Mouse (Mus musculus) heart, embryonic 12.5 days (tissue): ENCODE measurements at regions not wholly inside any gene's neighbourhood (a gene's known extent, or its start where the extent isn't known, plus 50 kb on each side); places are given as distances from the start of the nearest gene placed in this dataset.
A peak's percentile ranks its signal among the peaks of the same experiment; 100 is the strongest.

Experiments
- ATAC-seq: fragments of 200-750 bp; cut with Nextera tagmentation; 2 replicates; pipeline ENCODE4 v1.8.0; 2017; ENCODE audit warnings: moderate TSS enrichment, moderate library complexity; ENCODE audit not compliant: insufficient number of reproducible peaks, low FRiP score
- H3K27ac ChIP-seq: fragments of 300-500 bp; sonication (generic); 2 replicates; pipeline ENCODE4 v1.5.1; 2016; ENCODE audit warnings: mild to moderate bottlenecking, moderate library complexity; ENCODE audit not compliant: poor library complexity, severe bottlenecking
- H3K27me3 ChIP-seq: fragments of 300-500 bp; sonication (generic); replicated peaks from 2 replicates; pipeline ENCODE4 v1.6.1; 2016; ENCODE audit warnings: mild to moderate bottlenecking, moderate library complexity
- H3K36me3 ChIP-seq: fragments of 300-500 bp; sonication (generic); 2 replicates; pipeline ENCODE4 v1.6.1; 2016; ENCODE audit warnings: mild to moderate bottlenecking, moderate library complexity
- H3K4me1 ChIP-seq: fragments of 300-500 bp; sonication (generic); replicated peaks from 2 replicates; pipeline ENCODE4 v1.6.1; 2016; ENCODE audit warnings: mild to moderate bottlenecking
- H3K4me2 ChIP-seq: fragments of 300-500 bp; sonication (generic); 2 replicates; pipeline ENCODE4 v1.6.1; 2016; ENCODE audit warnings: mild to moderate bottlenecking, moderate library complexity
- H3K4me3 ChIP-seq: fragments of 300-500 bp; sonication (generic); 2 replicates; pipeline ENCODE4 v1.5.1; 2016; ENCODE audit warnings: mild to moderate bottlenecking
- H3K9ac ChIP-seq: fragments of 300-500 bp; sonication (generic); 2 replicates; pipeline ENCODE4 v1.6.1; 2016; ENCODE audit warnings: mild to moderate bottlenecking, moderate library complexity
- H3K9me3 ChIP-seq: fragments of 300-500 bp; sonication (generic); replicated peaks from 2 replicates; pipeline ENCODE4 v1.6.1; 2016; ENCODE audit warnings: mild to moderate bottlenecking, moderate library complexity
- WGBS: fragments of 180-500 bp; shearing (Covaris S2); methylation state at CpG from one replicate; pipeline ENCODE4 v1.1.7; 2016; 5-methylcytosine and 5-hydroxymethylcytosine counted together

DNA sequence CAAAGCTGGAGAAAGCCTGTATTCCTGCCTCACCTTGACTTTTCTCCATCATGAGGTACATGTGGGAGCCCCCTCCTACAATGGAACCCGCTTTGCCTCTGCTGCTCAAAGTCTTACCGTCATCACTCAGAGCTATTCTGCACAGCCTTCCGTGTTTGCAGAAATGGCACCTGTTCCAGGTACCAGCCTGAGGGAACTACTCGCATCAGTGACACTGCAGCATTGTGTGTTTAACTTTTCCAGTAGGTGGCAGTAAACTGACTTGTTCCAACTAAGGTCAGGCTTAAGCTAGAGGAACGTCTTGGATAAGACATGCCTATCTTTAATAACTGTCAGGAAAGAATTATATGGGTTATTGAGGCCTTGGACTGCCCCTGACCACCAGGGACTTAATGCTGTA is 71.4 kb downstream of the Fam173b start:
- H3K27me3 ChIP-seq = no peaks in the 10 kb centered on the region
- no peak overlapping the region for H3K27ac ChIP-seq
- H3K9ac ChIP-seq = no peak overlapping the region
- no peaks in the 10 kb centered on the region for H3K36me3 ChIP-seq
- no peak overlapping the region for H3K4me3 ChIP-seq
- H3K9me3 ChIP-seq = no peaks in the 10 kb centered on the region
- 45% methylated on average over 5 of the region's 5 CpGs for WGBS
- no peaks in the 10 kb centered on the region for H3K4me1 ChIP-seq
- no peak overlapping the region for H3K4me2 ChIP-seq
- ATAC-seq = no peak

- Histone ChIP-seq H3K27me3 (no peaks in the 10 kb centered on the region), H3K36me3 (no peaks in the 10 kb centered on the region), H3K9ac (no peak overlapping the region), H3K9me3 (no peaks in the 10 kb centered on the region), H3K4me1 (no peaks in the 10 kb centered on the region), H3K27ac (no peak overlapping the region), H3K4me2 (no peak overlapping the region), H3K4me3 (no peak overlapping the region)
- 45% methylated on average over 7 of the region's 7 CpGs for WGBS
- no peak for ATAC-seq
Observed at GRCm38 (mm10) chr15:31676771-31677191, 75.1 kb downstream of the Fam173b start.

GRCm38 (mm10) chr15:31693109-31693508 is 91.5 kb downstream of the Fam173b start:
- Histone ChIP-seq H3K4me2 (no peak overlapping the region), H3K36me3 (no peaks in the 10 kb centered on the region), H3K4me1 (no peaks in the 10 kb centered on the region), H3K9me3 (no peaks in the 10 kb centered on the region), H3K9ac (no peak overlapping the region), H3K27ac (no peak overlapping the region), H3K27me3 (no peaks in the 10 kb centered on the region), H3K4me3 (no peak overlapping the region)
- 59% methylated on average over 3 of the region's 3 CpGs for WGBS
- no peak for ATAC-seq

GRCm38 (mm10) chr15:31694877-31695671 is 93.4 kb downstream of the Fam173b start:
- Histone ChIP-seq H3K36me3 (no peaks in the 10 kb centered on the region), H3K27ac (no peak overlapping the region), H3K27me3 (no peaks in the 10 kb centered on the region), H3K9me3 (no peaks in the 10 kb centered on the region), H3K4me2 (no peak overlapping the region), H3K4me3 (no peak overlapping the region), H3K4me1 (no peaks in the 10 kb centered on the region), H3K9ac (no peak overlapping the region)
- no peak for ATAC-seq
- WGBS = 74% methylated on average over 8 of the region's 8 CpGs

- Histone ChIP-seq H3K27ac (no peak overlapping the region), H3K4me2 (no peak overlapping the region)
- 74% methylated on average over 2 of the region's 2 CpGs for WGBS
Observed at GRCm38 (mm10) chr15:31703400-31703799, 101.7 kb downstream of the Fam173b start.

DNA sequence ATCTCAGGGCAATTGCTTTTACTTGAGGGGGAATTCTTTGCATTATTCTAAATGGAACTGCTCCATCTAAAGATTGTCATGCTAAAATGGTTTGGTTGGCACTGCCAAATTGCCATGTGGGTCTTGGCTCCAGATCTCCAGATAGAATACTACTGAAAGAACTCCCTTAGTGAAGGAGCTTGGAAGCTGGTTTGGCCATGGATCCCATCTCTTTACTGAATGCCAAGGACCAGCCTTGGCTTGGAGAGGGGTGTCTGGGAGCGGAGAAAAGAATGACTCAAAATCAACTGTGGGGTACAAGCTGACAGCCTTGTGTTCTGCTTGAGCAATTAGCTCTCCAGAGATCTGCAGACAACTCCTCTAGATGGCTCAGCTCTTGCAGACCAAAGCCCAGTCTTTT is 105.8 kb downstream of the Fam173b start:
- no peak overlapping the region for H3K4me2 ChIP-seq
- 79% methylated on average over 1 of the region's 1 CpGs for WGBS
- ATAC-seq = no peak
- no peak overlapping the region for H3K27ac ChIP-seq
- no peak overlapping the region for H3K9ac ChIP-seq
- peaks cover 5% of the 10 kb centered on the region for H3K9me3 ChIP-seq
- H3K27me3 ChIP-seq = no peaks in the 10 kb centered on the region
- H3K4me1 ChIP-seq = 0 out of 2 replicates have a peak, but pooled peaks cover 5% of the 10 kb centered on the region
- no peaks in the 10 kb centered on the region for H3K36me3 ChIP-seq
- no peak overlapping the region for H3K4me3 ChIP-seq

More at GRCm38 (mm10) chr15:31703400-31703799, 101.7 kb downstream of the Fam173b start:
- ATAC-seq = no peak
- Histone ChIP-seq H3K9ac (no peak overlapping the region), H3K9me3 (peaks cover 4% of the 10 kb centered on the region), H3K27me3 (no peaks in the 10 kb centered on the region), H3K36me3 (no peaks in the 10 kb centered on the region), H3K4me1 (no peaks in the 10 kb centered on the region), H3K4me3 (no peak overlapping the region)

GRCm38 (mm10) chr15:31721019-31721418 is 119.4 kb downstream of the Fam173b start:
- no peaks in the 10 kb centered on the region for H3K9me3 ChIP-seq
- H3K4me3 ChIP-seq = no peak overlapping the region
- H3K27me3 ChIP-seq = no peaks in the 10 kb centered on the region
- ATAC-seq = no peak
- no peak overlapping the region for H3K9ac ChIP-seq
- no peaks in the 10 kb centered on the region for H3K36me3 ChIP-seq
- no peaks in the 10 kb centered on the region for H3K4me1 ChIP-seq
- 53% methylated on average over 1 of the region's 1 CpGs for WGBS
- no peak overlapping the region for H3K4me2 ChIP-seq
- H3K27ac ChIP-seq = no peak overlapping the region

GRCm38 (mm10) chr15:31722429-31722828 is 120.8 kb downstream of the Fam173b start:
- Histone ChIP-seq H3K27me3 (no peaks in the 10 kb centered on the region), H3K4me2 (no peak overlapping the region), H3K9ac (no peak overlapping the region), H3K27ac (no peak overlapping the region), H3K4me3 (no peak overlapping the region), H3K4me1 (no peaks in the 10 kb centered on the region), H3K9me3 (no peaks in the 10 kb centered on the region), H3K36me3 (no peaks in the 10 kb centered on the region)
- 79% methylated on average over 5 of the region's 5 CpGs for WGBS
- ATAC-seq = no peak

- Histone ChIP-seq H3K9me3 (no peaks in the 10 kb centered on the region), H3K9ac (no peak overlapping the region), H3K4me2 (peak overlapping the region; percentile 26; the same call in 1 of the 2 replicates), H3K4me3 (no peak overlapping the region), H3K36me3 (no peaks in the 10 kb centered on the region), H3K4me1 (no peaks in the 10 kb centered on the region), H3K27me3 (no peaks in the 10 kb centered on the region), H3K27ac (no peak overlapping the region)
- no peak for ATAC-seq
- 63% methylated on average over 11 of the region's 11 CpGs for WGBS
Observed at GRCm38 (mm10) chr15:31724252-31724651, 122.6 kb downstream of the Fam173b start.

GRCm38 (mm10) chr15:31729133-31729532 is 127.5 kb downstream of the Fam173b start:
- Histone ChIP-seq H3K4me1 (peaks cover 6% of the 10 kb centered on the region; the same call in 1 of the 2 replicates), H3K9me3 (0 out of 2 replicates have a peak, but pooled peaks cover 3% of the 10 kb centered on the region), H3K9ac (no peak overlapping the region), H3K4me3 (no peak overlapping the region), H3K36me3 (no peaks in the 10 kb centered on the region), H3K27ac (no peak overlapping the region), H3K4me2 (no peak overlapping the region), H3K27me3 (no peaks in the 10 kb centered on the region)
- ATAC-seq = no peak
- WGBS = 81% methylated on average over 9 of the region's 9 CpGs

- Histone ChIP-seq H3K4me3 (no peak overlapping the region), H3K9me3 (no peaks in the 10 kb centered on the region), H3K4me1 (no peaks in the 10 kb centered on the region), H3K9ac (no peak overlapping the region), H3K27ac (no peak overlapping the region), H3K4me2 (no peak overlapping the region), H3K36me3 (no peaks in the 10 kb centered on the region), H3K27me3 (no peaks in the 10 kb centered on the region)
- WGBS = 56% methylated on average over 4 of the region's 4 CpGs
- no peak for ATAC-seq
Observed at GRCm38 (mm10) chr15:31741686-31742085, 140.0 kb downstream of the Fam173b start.

- Histone ChIP-seq H3K27me3 (no peaks in the 10 kb centered on the region), H3K4me2 (no peak overlapping the region), H3K27ac (no peak overlapping the region), H3K4me1 (no peaks in the 10 kb centered on the region), H3K36me3 (no peaks in the 10 kb centered on the region), H3K4me3 (no peak overlapping the region), H3K9ac (no peak overlapping the region), H3K9me3 (no peaks in the 10 kb centered on the region)
- 75% methylated on average over 2 of the region's 2 CpGs for WGBS
- no peak for ATAC-seq
Observed at GRCm38 (mm10) chr15:31744570-31744969, 142.9 kb downstream of the Fam173b start.
